Mouse (Mus musculus): ENCODE results near the gene Fhl5. TPM values are rescaled to one million over a fixed set of nuclear protein-coding genes. Genes with fewer than 3 reads are reported as not detected.
A peak's percentile ranks its signal among the peaks of the same experiment; 100 is the strongest.

Fhl5 gene
- polyA plus RNA-seq, 1 experiment from 2014 or later: not detected

GRCm38 (mm10) chr4:25221927-25222326 is 20.7 kb downstream of the Fhl5 start:
- no peak for ATAC-seq (ENCODE audit: low FRiP score)
- Histone ChIP-seq H3K4me3 (no peak overlapping the region), H3K4me2 (no peak overlapping the region), H3K27ac (no peak overlapping the region), H3K4me1 (replicated peaks) (no peaks in the 10 kb centered on the region), H3K9me3 (no peaks in the 10 kb centered on the region), H3K9ac (no peak overlapping the region), H3K27me3 (no peaks in the 10 kb centered on the region), H3K36me3 (no peaks in the 10 kb centered on the region)

GRCm38 (mm10) chr4:25213451-25213850 is 29.2 kb downstream of the Fhl5 start:
- Histone ChIP-seq H3K27me3 (no peaks in the 10 kb centered on the region), H3K4me2 (no peak overlapping the region), H3K36me3 (no peaks in the 10 kb centered on the region), H3K4me3 (no peak overlapping the region), H3K9ac (no peak overlapping the region), H3K9me3 (no peaks in the 10 kb centered on the region), H3K4me1 (replicated peaks) (no peaks in the 10 kb centered on the region), H3K27ac (no peak overlapping the region)
- 56% methylated on average over 5 of the region's 5 CpGs for WGBS
- ATAC-seq (ENCODE audit: low FRiP score): no peak

GRCm38 (mm10) chr4:25206166-25206565 is 36.5 kb downstream of the Fhl5 start:
- 79% methylated on average over 4 of the region's 4 CpGs for WGBS
- Histone ChIP-seq H3K27me3 (no peaks in the 10 kb centered on the region), H3K27ac (no peak overlapping the region), H3K9ac (no peak overlapping the region), H3K4me3 (no peak overlapping the region), H3K4me2 (no peak overlapping the region), H3K9me3 (no peaks in the 10 kb centered on the region), H3K36me3 (no peaks in the 10 kb centered on the region), H3K4me1 (replicated peaks) (no peaks in the 10 kb centered on the region)
- no peak for ATAC-seq (ENCODE audit: low FRiP score)

GRCm38 (mm10) chr4:25197310-25197709 is 45.4 kb downstream of the Fhl5 start:
- no peaks in the 10 kb centered on the region for H3K36me3 ChIP-seq
- H3K9me3 ChIP-seq: no peaks in the 10 kb centered on the region
- 42% methylated on average over 1 of the region's 1 CpGs for WGBS
- no peak overlapping the region for H3K4me3 ChIP-seq
- ATAC-seq (ENCODE audit: low FRiP score): no peak
- no peaks in the 10 kb centered on the region for H3K27me3 ChIP-seq
- H3K27ac ChIP-seq: no peak overlapping the region
- no peak overlapping the region for H3K4me2 ChIP-seq
- no peaks in the 10 kb centered on the region for H3K4me1 ChIP-seq (replicated peaks)
- no peak overlapping the region for H3K9ac ChIP-seq

- Histone ChIP-seq H3K4me3 (no peak overlapping the region), H3K4me1 (replicated peaks) (no peaks in the 10 kb centered on the region), H3K4me2 (no peak overlapping the region), H3K9ac (no peak overlapping the region), H3K9me3 (no peaks in the 10 kb centered on the region), H3K36me3 (no peaks in the 10 kb centered on the region), H3K27ac (no peak overlapping the region), H3K27me3 (no peaks in the 10 kb centered on the region)
- 0 out of 2 replicates have a peak, but pooled peaks have one; percentile 52 for ATAC-seq (ENCODE audit: low FRiP score)
- 67% methylated on average over 4 of the region's 4 CpGs for WGBS
Measured at GRCm38 (mm10) chr4:25179617-25180208, 63.0 kb downstream of the Fhl5 start.

Other genes with a start within 250 kb of the Fhl5 start
- 36.5 and 39.2 TPM in 2 replicates for gene Ufl1, start 38.9 kb upstream of the Fhl5 start, polyA plus RNA-seq (2015; fragmentation: Nextera tagmentation; extraction: Ambion mirVana)